Mouse (Mus musculus) small intestine, adult 2 months (tissue): ENCODE data around the gene Chml.
A peak's percentile ranks its signal among the peaks of the same experiment; 100 is the strongest.

ENCODE experiments used
- CTCF ChIP-seq: fragments of 200-500 bp; IDR thresholded peaks from 2 replicates; pipeline ENCODE4 v1.5.1; 2012; ENCODE audit warnings: low read depth, mild to moderate bottlenecking, control low read depth, inconsistent platforms, low read length, moderate library complexity, mixed read lengths; ENCODE audit not compliant: insufficient replicate concordance, insufficient read length; ENCODE audit errors: extremely low read depth
- POLR2A ChIP-seq: fragments of 200-500 bp; IDR thresholded peaks from 2 replicates; pipeline ENCODE4 v1.6.1; 2012; ENCODE audit warnings: low read depth, mild to moderate bottlenecking, control low read depth, inconsistent platforms, low read length, moderate library complexity

DNA sequence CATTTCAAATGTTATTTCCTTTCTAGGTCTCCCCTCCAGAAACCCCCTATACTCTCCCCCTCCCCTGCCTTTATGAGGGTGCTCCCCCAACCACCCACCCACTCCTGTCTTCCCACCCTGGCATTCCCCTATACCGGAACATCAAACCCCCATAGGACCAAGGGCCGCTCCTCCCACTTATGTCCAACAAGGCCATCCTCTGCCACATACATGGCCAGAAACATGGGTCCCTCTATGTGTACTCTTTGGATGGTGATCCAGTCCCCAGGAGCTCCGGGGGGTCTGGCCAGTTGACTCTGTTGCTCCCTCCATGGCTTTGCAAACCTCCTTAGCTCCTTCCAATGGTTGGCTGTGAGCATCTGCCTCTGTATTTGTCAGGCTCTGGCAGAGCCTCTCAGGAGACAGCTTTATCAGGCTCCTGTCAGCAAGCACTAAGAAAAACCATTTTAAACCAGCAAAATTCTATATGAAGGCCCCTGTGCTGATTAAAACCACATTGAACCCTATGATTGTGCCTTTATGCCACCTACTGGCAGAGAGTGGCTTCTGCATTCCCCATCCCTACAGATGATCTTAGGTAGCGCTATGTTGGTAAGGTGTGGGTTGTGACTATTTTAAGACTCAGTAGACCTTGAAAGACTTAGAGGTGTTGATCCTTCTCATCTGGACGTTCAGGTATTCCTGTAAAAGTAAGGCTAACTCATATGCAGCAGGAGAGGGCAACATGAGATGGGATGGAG lies 23.9 kb downstream of the Chml start:
- TF ChIP-seq POLR2A (no peak), CTCF (peak; percentile 22; the same call in 1 of the 2 replicates)
